Mouse (Mus musculus): ENCODE data around the gene Slc26a10. TPM values are rescaled to one million over a fixed set of nuclear protein-coding genes. Genes with fewer than 3 reads are reported as not detected.

The Slc26a10 gene
- polyA plus RNA-seq, 1 experiment from 2014 or later: 17.4 TPM

DNA sequence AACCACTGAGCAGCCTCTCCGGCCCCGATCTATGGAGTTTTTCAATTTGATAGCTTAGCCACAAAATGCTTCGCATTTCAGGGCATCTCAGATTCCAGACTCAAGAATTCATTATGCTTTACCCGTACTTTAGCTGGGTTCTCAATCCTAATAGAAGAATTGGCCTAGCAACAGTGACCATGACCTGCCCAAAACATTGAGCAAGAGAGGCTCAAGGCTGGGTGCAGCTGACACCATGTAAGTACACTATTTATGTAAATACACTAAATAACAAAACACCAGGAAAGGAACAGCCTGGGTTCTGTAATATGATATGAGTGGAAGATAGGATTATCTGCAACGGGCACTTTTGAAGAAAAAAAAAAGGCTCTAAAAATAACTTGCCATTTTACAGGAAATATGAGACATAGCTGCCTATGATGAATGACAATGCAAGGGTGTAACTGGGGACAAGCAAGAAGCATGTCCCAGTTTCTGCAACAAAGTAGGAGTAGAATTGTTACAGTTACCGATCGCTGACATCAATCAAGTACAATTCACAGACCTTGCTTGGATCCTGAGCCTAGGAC, 52.6 kb downstream of the Slc26a10 start:
- H3K4me1 ChIP-seq (ENCODE audit: control insufficient read depth in 2 of 2, insufficient read depth in 2 of 2, low read length in 2 of 2): 0 out of 4 replicates have a peak, but pooled peaks cover 0 to 6% of the 10 kb centered on the region in 2 experiments
- H3K4me2 ChIP-seq (ENCODE audit: low read length): no peak overlapping the region
- no peaks in the 10 kb centered on the region for H3K27me3 ChIP-seq (ENCODE audit: control insufficient read depth, insufficient read depth, low read length)
- no peak overlapping the region for H3K4me3 ChIP-seq (ENCODE audit: control insufficient read depth in 1 of 2, insufficient read depth in 1 of 2, low read depth in 1 of 2, low read length in 2 of 2)
- ATAC-seq (ENCODE audit: insufficient number of reproducible peaks, insufficient read depth, low FRiP score, low read depth): no peak
- WGBS: 67% methylated on average over 7 of the region's 7 CpGs
- H3K9me3 ChIP-seq (ENCODE audit: control insufficient read depth, low read length): no peaks in the 10 kb centered on the region
- H3K9ac ChIP-seq (ENCODE audit: low read length): no peak overlapping the region
- H3K36me3 ChIP-seq (ENCODE audit: control insufficient read depth, insufficient read depth, low read length): no peaks in the 10 kb centered on the region
- no peak overlapping the region for H3K27ac ChIP-seq (replicated peaks in 1 of 2; ENCODE audit: control insufficient read depth in 1 of 2, insufficient read depth in 1 of 2, low read depth in 2 of 2, low read length in 2 of 2)

- no peak overlapping the region for H3K4me3 ChIP-seq (ENCODE audit: control insufficient read depth in 1 of 2, insufficient read depth in 1 of 2, low read depth in 1 of 2, low read length in 2 of 2)
- H3K27ac ChIP-seq (replicated peaks in 1 of 2; ENCODE audit: control insufficient read depth in 1 of 2, insufficient read depth in 1 of 2, low read depth in 2 of 2, low read length in 2 of 2): no peak overlapping the region
- 0 out of 4 replicates have a peak, but pooled peaks cover 0 to 8% of the 10 kb centered on the region in 2 experiments for H3K4me1 ChIP-seq (ENCODE audit: control insufficient read depth in 2 of 2, insufficient read depth in 2 of 2, low read length in 2 of 2)
- H3K27me3 ChIP-seq (ENCODE audit: control insufficient read depth, insufficient read depth, low read length): no peaks in the 10 kb centered on the region
- H3K9me3 ChIP-seq (ENCODE audit: control insufficient read depth, low read length): no peaks in the 10 kb centered on the region
- H3K9ac ChIP-seq (ENCODE audit: low read length): no peak overlapping the region
- 64% methylated on average over 5 of the region's 5 CpGs for WGBS
- no peak overlapping the region for H3K4me2 ChIP-seq (ENCODE audit: low read length)
- no peak for ATAC-seq (ENCODE audit: insufficient number of reproducible peaks, insufficient read depth, low FRiP score, low read depth)
- no peaks in the 10 kb centered on the region for H3K36me3 ChIP-seq (ENCODE audit: control insufficient read depth, insufficient read depth, low read length)
These were observed 53.9 kb downstream of the Slc26a10 start for GRCm38 (mm10) chr10:127126579-127126978.

GRCm38 (mm10) chr10:127125210-127126001, 55.0 kb downstream of the Slc26a10 start:
- H3K4me3 ChIP-seq (ENCODE audit: control insufficient read depth in 1 of 2, insufficient read depth in 1 of 2, low read depth in 1 of 2, low read length in 2 of 2): no peak overlapping the region
- no peak for ATAC-seq (ENCODE audit: insufficient number of reproducible peaks, insufficient read depth, low FRiP score, low read depth)
- H3K27me3 ChIP-seq (ENCODE audit: control insufficient read depth, insufficient read depth, low read length): no peaks in the 10 kb centered on the region
- no peak overlapping the region for H3K9ac ChIP-seq (ENCODE audit: low read length)
- no peak overlapping the region for H3K4me2 ChIP-seq (ENCODE audit: low read length)
- 68% methylated on average over 9 of the region's 9 CpGs for whole genome bisulfite sequencing
- H3K9me3 ChIP-seq (ENCODE audit: control insufficient read depth, low read length): no peaks in the 10 kb centered on the region
- peaks cover under 1 to 9% of the 10 kb centered on the region in 2 experiments; a peak in 2 of 4 replicates for H3K4me1 ChIP-seq (ENCODE audit: control insufficient read depth in 2 of 2, insufficient read depth in 2 of 2, low read length in 2 of 2)
- no peaks in the 10 kb centered on the region for H3K36me3 ChIP-seq (ENCODE audit: control insufficient read depth, insufficient read depth, low read length)
- no peak overlapping the region for H3K27ac ChIP-seq (replicated peaks in 1 of 2; ENCODE audit: control insufficient read depth in 1 of 2, insufficient read depth in 1 of 2, low read depth in 2 of 2, low read length in 2 of 2)

- Histone ChIP-seq H3K27ac (replicated peaks in 1 of 2; ENCODE audit: control insufficient read depth in 1 of 2, insufficient read depth in 1 of 2, low read depth in 2 of 2, low read length in 2 of 2) (no peak overlapping the region), H3K36me3 (ENCODE audit: control insufficient read depth, insufficient read depth, low read length) (peaks cover 5% of the 10 kb centered on the region), H3K4me1 (ENCODE audit: control insufficient read depth in 2 of 2, insufficient read depth in 2 of 2, low read length in 2 of 2) (peaks cover 2 to 14% of the 10 kb centered on the region in 2 experiments; a peak in 3 of 4 replicates), H3K9ac (ENCODE audit: low read length) (peak overlapping the region; percentile 36; the same call in 1 of the 2 replicates), H3K9me3 (ENCODE audit: control insufficient read depth, low read length) (no peaks in the 10 kb centered on the region), H3K27me3 (ENCODE audit: control insufficient read depth, insufficient read depth, low read length) (no peaks in the 10 kb centered on the region), H3K4me3 (ENCODE audit: control insufficient read depth in 1 of 2, insufficient read depth in 1 of 2, low read depth in 1 of 2, low read length in 2 of 2) (peak overlapping the region; percentile 7 to 30; a peak in 3 of 4 replicates), H3K4me2 (ENCODE audit: low read length) (peak overlapping the region; percentile 71)
- ATAC-seq (ENCODE audit: insufficient number of reproducible peaks, insufficient read depth, low FRiP score, low read depth): no peak
- WGBS: 2% methylated on average over 4 of the region's 4 CpGs
These were observed 57.0 kb downstream of the Slc26a10 start for GRCm38 (mm10) chr10:127123436-127123805.

- H3K4me3 ChIP-seq (ENCODE audit: control insufficient read depth in 1 of 2, insufficient read depth in 1 of 2, low read depth in 1 of 2, low read length in 2 of 2): peak overlapping the region; percentile 7 to 30; a peak in 3 of 4 replicates
- peaks cover 2 to 14% of the 10 kb centered on the region in 2 experiments; a peak in 3 of 4 replicates for H3K4me1 ChIP-seq (ENCODE audit: control insufficient read depth in 2 of 2, insufficient read depth in 2 of 2, low read length in 2 of 2)
- no peak for ATAC-seq (ENCODE audit: insufficient number of reproducible peaks, insufficient read depth, low FRiP score, low read depth)
- H3K9ac ChIP-seq (ENCODE audit: low read length): peak overlapping the region; percentile 36; the same call in 1 of the 2 replicates
- WGBS: 15% methylated on average over 13 of the region's 13 CpGs
- no peaks in the 10 kb centered on the region for H3K9me3 ChIP-seq (ENCODE audit: control insufficient read depth, low read length)
- H3K27ac ChIP-seq (replicated peaks in 1 of 2; ENCODE audit: control insufficient read depth in 1 of 2, insufficient read depth in 1 of 2, low read depth in 2 of 2, low read length in 2 of 2): no peak overlapping the region
- H3K36me3 ChIP-seq (ENCODE audit: control insufficient read depth, insufficient read depth, low read length): peaks cover 9% of the 10 kb centered on the region
- H3K4me2 ChIP-seq (ENCODE audit: low read length): peak overlapping the region; percentile 71
- H3K27me3 ChIP-seq (ENCODE audit: control insufficient read depth, insufficient read depth, low read length): no peaks in the 10 kb centered on the region
These were observed 57.5 kb downstream of the Slc26a10 start for GRCm38 (mm10) chr10:127122784-127123435.

DNA sequence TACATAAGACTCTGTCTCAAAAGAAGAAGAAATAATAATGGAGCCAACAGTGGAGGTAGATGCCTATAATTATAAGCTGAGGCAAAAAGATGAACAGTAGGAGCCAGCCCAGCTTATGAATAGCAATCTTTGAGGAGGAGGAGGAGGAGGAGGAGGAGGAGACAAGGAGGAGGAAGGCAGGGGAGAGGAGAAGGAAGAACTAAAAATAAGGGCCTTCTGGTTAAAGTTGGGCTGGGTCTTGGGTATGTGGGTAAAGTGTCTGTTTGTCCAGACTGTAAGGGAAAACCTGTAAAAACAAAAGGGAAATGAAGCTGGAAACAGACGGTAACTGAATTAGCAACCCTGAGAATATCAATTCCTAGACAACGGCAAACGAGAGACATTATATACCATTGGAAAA, 58.4 kb downstream of the Slc26a10 start:
- H3K4me3 ChIP-seq (ENCODE audit: control insufficient read depth in 1 of 2, insufficient read depth in 1 of 2, low read depth in 1 of 2, low read length in 2 of 2): no peak overlapping the region
- H3K27me3 ChIP-seq (ENCODE audit: control insufficient read depth, insufficient read depth, low read length): no peaks in the 10 kb centered on the region
- H3K9ac ChIP-seq (ENCODE audit: low read length): no peak overlapping the region
- peaks cover 17% of the 10 kb centered on the region for H3K36me3 ChIP-seq (ENCODE audit: control insufficient read depth, insufficient read depth, low read length)
- no peak overlapping the region for H3K27ac ChIP-seq (replicated peaks in 1 of 2; ENCODE audit: control insufficient read depth in 1 of 2, insufficient read depth in 1 of 2, low read depth in 2 of 2, low read length in 2 of 2)
- no peak overlapping the region for H3K4me2 ChIP-seq (ENCODE audit: low read length)
- peaks cover 2 to 14% of the 10 kb centered on the region in 2 experiments; a peak in 3 of 4 replicates for H3K4me1 ChIP-seq (ENCODE audit: control insufficient read depth in 2 of 2, insufficient read depth in 2 of 2, low read length in 2 of 2)
- ATAC-seq (ENCODE audit: insufficient number of reproducible peaks, insufficient read depth, low FRiP score, low read depth): no peak
- 85% methylated on average over 3 of the region's 3 CpGs for WGBS
- H3K9me3 ChIP-seq (ENCODE audit: control insufficient read depth, low read length): no peaks in the 10 kb centered on the region
